Mouse (Mus musculus): ENCODE results near the gene Ip6k2.

Ip6k2 gene

GRCm38 (mm10) chr9:108848419-108848818 lies 64.8 kb downstream of the Ip6k2 start:
- in situ Hi-C loops (cut with MboI; ENCODE audit: low pct_unique_long_range_greater_than_20kb in 1 of 2, low sequenced_read_pairs in 2 of 2, unreplicated experiment in 1 of 2): no loop called here

DNA sequence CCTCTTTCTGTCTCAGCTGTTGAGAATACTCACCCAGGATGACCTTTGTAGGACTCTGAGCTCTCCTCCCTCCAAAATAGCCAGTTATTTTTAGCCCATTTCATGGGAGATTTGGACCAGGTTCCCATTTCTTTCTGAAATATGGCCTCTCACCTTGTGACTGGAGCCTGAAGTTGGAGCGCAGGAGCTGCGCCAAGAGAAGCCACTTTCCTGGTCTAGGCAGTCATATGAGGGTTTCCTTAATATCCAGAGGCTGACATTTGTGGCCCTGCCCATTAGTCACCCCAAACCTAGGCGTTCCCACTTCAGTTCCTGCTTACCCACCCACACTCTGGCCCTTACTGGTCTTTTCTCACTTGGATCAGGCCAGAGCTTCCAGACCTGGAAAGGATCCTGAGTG lies 69.4 kb downstream of the Ip6k2 start, which contains the start of gene Slc26a6:
Gene Slc26a6, plus strand, starts transcription at position 308 of the 400 bp plus-strand sequence.
- in situ Hi-C loops (cut with MboI; ENCODE audit: low pct_unique_long_range_greater_than_20kb in 1 of 2, low sequenced_read_pairs in 2 of 2, unreplicated experiment in 1 of 2): no loop called here

GRCm38 (mm10) chr9:108853635-108854240 lies 70.1 kb downstream of the Ip6k2 start:
- in situ Hi-C loops (cut with MboI; ENCODE audit: low pct_unique_long_range_greater_than_20kb in 1 of 2, low sequenced_read_pairs in 2 of 2, unreplicated experiment in 1 of 2): no loop called here

DNA sequence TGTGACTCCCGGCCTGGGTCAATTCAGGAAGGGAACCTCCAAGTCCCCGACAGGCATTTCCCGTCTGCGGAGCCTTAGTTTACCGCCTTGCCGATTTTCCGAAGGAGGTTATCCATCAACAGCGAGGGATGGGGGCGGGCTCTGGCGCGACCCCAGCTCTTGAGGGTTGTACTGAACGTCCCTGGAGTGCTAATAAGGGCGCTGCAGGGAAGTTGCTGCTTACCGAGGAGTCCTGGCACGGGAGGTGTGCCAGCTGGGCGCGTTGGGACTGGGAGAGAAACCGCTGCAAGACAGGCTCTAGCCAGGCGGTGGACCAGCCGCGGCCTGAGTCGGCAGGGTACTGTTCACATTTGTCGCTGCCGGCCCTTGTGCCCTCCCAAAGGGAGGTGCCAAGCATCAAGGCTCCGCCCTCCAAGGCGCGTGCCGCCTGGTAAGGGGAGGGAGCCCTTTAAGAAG lies 70.7 kb downstream of the Ip6k2 start:
- in situ Hi-C loops (cut with MboI; ENCODE audit: low pct_unique_long_range_greater_than_20kb in 1 of 2, low sequenced_read_pairs in 2 of 2, unreplicated experiment in 1 of 2): no loop called here

- in situ Hi-C loops (cut with MboI; ENCODE audit: low pct_unique_long_range_greater_than_20kb in 1 of 2, low sequenced_read_pairs in 2 of 2, unreplicated experiment in 1 of 2): no loop called here
Observed at GRCm38 (mm10) chr9:108855335-108855734, 71.7 kb downstream of the Ip6k2 start.
